Mouse (Mus musculus) kidney, embryonic 15.5 days (tissue): ENCODE data around the gene Fgf4. TPM values are rescaled to one million over a fixed set of nuclear protein-coding genes. Genes with fewer than 3 reads are reported as not detected.

ENCODE experiments used
- ATAC-seq: fragments of 200-750 bp; cut with Nextera tagmentation; replicated peaks from 2 replicates; pipeline ENCODE4 v1.8.0; 2017; ENCODE audit warnings: moderate TSS enrichment; ENCODE audit not compliant: low FRiP score
- H3K27ac ChIP-seq: fragments of 300-500 bp; sonication (generic); 2 replicates; pipeline ENCODE4 v1.5.1; 2015; ENCODE audit warnings: mild to moderate bottlenecking, inconsistent platforms
- H3K27me3 ChIP-seq: fragments of 300-500 bp; sonication (generic); 2 replicates; pipeline ENCODE4 v1.6.1; 2015; ENCODE audit warnings: inconsistent platforms
- H3K36me3 ChIP-seq: fragments of 300-500 bp; sonication (generic); 2 replicates; pipeline ENCODE4 v1.6.1; 2015; ENCODE audit warnings: inconsistent platforms
- H3K4me1 ChIP-seq: fragments of 300-500 bp; sonication (generic); 2 replicates; pipeline ENCODE4 v1.6.1; 2015; ENCODE audit warnings: inconsistent platforms
- H3K4me2 ChIP-seq: fragments of 300-500 bp; sonication (generic); 2 replicates; pipeline ENCODE4 v1.6.1; 2015; ENCODE audit warnings: moderate library complexity, mild to moderate bottlenecking, inconsistent platforms
- H3K4me3 ChIP-seq: fragments of 300-500 bp; sonication (generic); replicated peaks from 2 replicates; pipeline ENCODE4 v1.5.1; 2015; ENCODE audit warnings: mild to moderate bottlenecking, inconsistent platforms
- H3K9ac ChIP-seq: fragments of 300-500 bp; sonication (generic); 2 replicates; pipeline ENCODE4 v1.6.1; 2015; ENCODE audit warnings: mild to moderate bottlenecking, inconsistent platforms
- H3K9me3 ChIP-seq: fragments of 300-500 bp; sonication (generic); replicated peaks from 2 replicates; pipeline ENCODE4 v1.6.1; 2016; ENCODE audit warnings: inconsistent platforms
- WGBS: fragments of 180-500 bp; shearing (Covaris S2); methylation state at CpG from one replicate; pipeline ENCODE4 v1.1.7; 2015; ENCODE audit warnings: mixed read lengths; 5-methylcytosine and 5-hydroxymethylcytosine counted together
- polyA plus RNA-seq: library from polyadenylated mRNA; unstranded; fragments of >200 nt; fragmentation: Nextera tagmentation; extraction: Ambion mirVana; gene quantifications from 2 replicates; pipeline ENCODE4 v1.2.1, GENCODE M21; 2015

The Fgf4 gene
- polyA plus RNA-seq, 1 experiment from 2014 or later = not detected

DNA sequence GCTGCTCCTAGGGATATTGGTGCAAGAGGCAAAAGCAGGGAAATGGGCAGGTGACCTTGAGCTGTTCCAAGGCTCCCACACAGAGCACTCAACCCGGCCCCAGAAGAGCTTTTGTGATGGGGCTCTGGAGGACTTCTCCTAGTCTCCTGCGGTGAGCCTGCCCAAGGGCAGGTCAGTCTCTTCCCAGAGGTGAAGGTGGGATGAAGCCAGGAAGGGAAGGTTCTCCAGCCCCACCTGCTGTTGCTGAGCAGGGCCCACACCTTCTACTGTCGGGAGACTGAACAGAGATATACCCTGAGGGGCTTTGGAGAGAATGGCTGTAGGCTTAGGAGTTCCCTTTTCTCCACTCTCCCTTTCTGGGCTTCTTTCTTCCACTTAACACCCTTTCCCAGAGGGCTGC, 4.2 kb downstream of the Fgf4 start:
- Histone ChIP-seq H3K27me3 (peaks cover 18% of the 10 kb centered on the region; the same call in 1 of the 2 replicates), H3K9ac (no peak overlapping the region), H3K27ac (no peak overlapping the region), H3K4me2 (no peak overlapping the region), H3K36me3 (no peaks in the 10 kb centered on the region), H3K4me3 (no peak overlapping the region), H3K9me3 (no peaks in the 10 kb centered on the region), H3K4me1 (no peaks in the 10 kb centered on the region)
- no peak for ATAC-seq
- WGBS = 50% methylated on average over 3 of the region's 3 CpGs

DNA sequence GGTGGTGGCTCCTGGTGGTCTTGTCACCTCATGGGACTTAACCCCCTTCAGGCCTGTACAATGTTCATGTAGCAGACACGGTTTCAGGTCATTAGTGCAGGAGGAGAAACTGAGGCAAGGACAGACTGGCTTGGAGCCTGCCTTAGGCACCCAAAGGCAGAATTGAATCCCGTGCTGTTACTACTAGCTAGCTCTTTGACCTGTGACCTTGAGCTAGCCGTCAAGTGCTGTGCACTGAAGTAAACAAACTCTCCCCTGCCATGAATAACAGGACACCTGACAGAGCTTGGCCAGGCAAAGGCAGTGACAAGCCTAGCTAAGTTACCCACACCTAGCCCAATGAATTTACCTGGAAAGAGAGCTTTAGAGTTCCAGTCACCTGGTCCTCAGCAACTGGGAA, 7.8 kb downstream of the Fgf4 start:
- Histone ChIP-seq H3K4me1 (no peaks in the 10 kb centered on the region), H3K27me3 (peaks cover 32% of the 10 kb centered on the region), H3K9me3 (no peaks in the 10 kb centered on the region), H3K9ac (no peak overlapping the region), H3K4me2 (no peak overlapping the region), H3K27ac (no peak overlapping the region), H3K36me3 (no peaks in the 10 kb centered on the region), H3K4me3 (no peak overlapping the region)
- WGBS = 30% methylated on average over 3 of the region's 3 CpGs
- no peak for ATAC-seq

DNA sequence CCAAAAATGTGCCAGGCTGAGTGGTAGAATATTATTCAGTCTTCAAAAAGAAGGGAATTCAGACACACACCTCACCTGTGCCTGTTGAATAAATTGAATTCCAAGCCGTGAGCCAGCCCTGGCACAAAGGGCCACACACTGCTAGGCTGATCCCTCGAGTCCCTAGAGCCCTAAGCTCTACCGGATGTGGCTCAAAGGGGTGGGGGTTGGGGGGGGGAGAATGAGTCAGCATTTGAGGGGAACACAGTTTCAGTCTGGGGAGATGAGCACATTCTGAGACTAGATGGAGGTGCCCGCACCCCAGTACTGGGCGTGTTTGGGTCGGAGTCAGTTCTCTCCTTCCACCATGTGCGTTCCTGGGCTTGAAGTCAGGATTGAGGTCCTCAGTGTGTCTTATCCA, 10.0 kb downstream of the Fgf4 start:
- peaks cover 14% of the 10 kb centered on the region for H3K4me1 ChIP-seq
- 90% methylated on average over 7 of the region's 7 CpGs for WGBS
- H3K4me3 ChIP-seq = no peak overlapping the region
- H3K4me2 ChIP-seq = no peak overlapping the region
- H3K9me3 ChIP-seq = no peaks in the 10 kb centered on the region
- ATAC-seq = no peak
- H3K9ac ChIP-seq = no peak overlapping the region
- peaks cover 52% of the 10 kb centered on the region for H3K27me3 ChIP-seq
- no peak overlapping the region for H3K27ac ChIP-seq
- no peaks in the 10 kb centered on the region for H3K36me3 ChIP-seq

- ATAC-seq = no peak
- Histone ChIP-seq H3K4me2 (no peak overlapping the region), H3K36me3 (no peaks in the 10 kb centered on the region), H3K9ac (no peak overlapping the region), H3K27me3 (peaks cover 59% of the 10 kb centered on the region), H3K27ac (no peak overlapping the region), H3K4me3 (no peak overlapping the region), H3K9me3 (no peaks in the 10 kb centered on the region), H3K4me1 (peaks cover 19% of the 10 kb centered on the region)
- 83% methylated on average over 3 of the region's 3 CpGs for whole genome bisulfite sequencing
These were observed 10.7 kb downstream of the Fgf4 start for GRCm38 (mm10) chr7:144857826-144858342.

- H3K27ac ChIP-seq = no peak overlapping the region
- ATAC-seq = no peak
- H3K4me3 ChIP-seq = no peak overlapping the region
- no peak overlapping the region for H3K9ac ChIP-seq
- peaks cover 26% of the 10 kb centered on the region for H3K4me1 ChIP-seq
- no peak overlapping the region for H3K4me2 ChIP-seq
- H3K36me3 ChIP-seq = no peaks in the 10 kb centered on the region
- H3K27me3 ChIP-seq = peaks cover 67% of the 10 kb centered on the region
- H3K9me3 ChIP-seq = no peaks in the 10 kb centered on the region
- WGBS = 80% methylated on average over 1 of the region's 1 CpGs
These were observed 11.5 kb downstream of the Fgf4 start for GRCm38 (mm10) chr7:144858702-144859101.

GRCm38 (mm10) chr7:144861056-144861768, 14.0 kb downstream of the Fgf4 start:
- H3K9ac ChIP-seq = no peak overlapping the region
- 1% methylated on average over 70 of the region's 72 CpGs for WGBS

GRCm38 (mm10) chr7:144861769-144862070, 14.6 kb downstream of the Fgf4 start:
- H3K27ac ChIP-seq = no peak overlapping the region
- H3K9me3 ChIP-seq = no peaks in the 10 kb centered on the region
- H3K4me1 ChIP-seq = peaks cover 27% of the 10 kb centered on the region
- no peaks in the 10 kb centered on the region for H3K36me3 ChIP-seq
- peak overlapping the region; percentile 34 for H3K4me3 ChIP-seq
- H3K9ac ChIP-seq = no peak overlapping the region
- H3K27me3 ChIP-seq = peaks cover 87% of the 10 kb centered on the region
- H3K4me2 ChIP-seq = peak overlapping the region; percentile 56
- ATAC-seq = no peak
- under 1% methylated on average over 28 of the region's 28 CpGs for WGBS

More at GRCm38 (mm10) chr7:144861056-144861768, 14.0 kb downstream of the Fgf4 start:
- Histone ChIP-seq H3K27me3 (peaks cover 85% of the 10 kb centered on the region), H3K4me1 (peaks cover 27% of the 10 kb centered on the region), H3K4me2 (peak overlapping the region; percentile 56), H3K27ac (no peak overlapping the region), H3K9me3 (no peaks in the 10 kb centered on the region), H3K36me3 (no peaks in the 10 kb centered on the region), H3K4me3 (peak overlapping the region; percentile 34)
- ATAC-seq = no peak

DNA sequence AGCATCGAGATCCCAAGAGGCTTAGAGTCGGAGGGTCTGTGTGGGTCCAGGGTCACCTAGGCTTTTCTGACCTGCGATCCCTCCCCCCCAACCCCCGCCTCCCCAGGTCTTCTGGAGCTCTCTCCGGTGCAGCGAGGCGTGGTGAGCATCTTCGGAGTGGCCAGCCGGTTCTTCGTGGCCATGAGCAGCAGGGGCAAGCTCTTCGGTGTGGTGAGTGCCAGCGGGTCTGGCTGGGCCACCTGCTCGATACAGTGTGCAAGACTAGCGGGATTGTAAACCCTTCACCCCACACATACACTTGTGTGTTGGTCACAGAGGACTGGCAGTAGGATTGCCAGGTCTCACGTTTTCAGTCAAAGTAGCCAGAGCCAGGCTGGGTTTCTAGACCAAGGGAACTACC, 15.0 kb downstream of the Fgf4 start:
- Histone ChIP-seq H3K36me3 (no peaks in the 10 kb centered on the region), H3K9me3 (no peaks in the 10 kb centered on the region), H3K4me1 (peaks cover 27% of the 10 kb centered on the region), H3K27me3 (peaks cover 90% of the 10 kb centered on the region), H3K9ac (no peak overlapping the region), H3K27ac (no peak overlapping the region), H3K4me2 (peak overlapping the region; percentile 56), H3K4me3 (peak overlapping the region; percentile 34)
- no peak for ATAC-seq
- under 1% methylated on average over 15 of the region's 15 CpGs for WGBS

GRCm38 (mm10) chr7:144862712-144863111, 15.5 kb downstream of the Fgf4 start:
- no peak for ATAC-seq
- H3K9me3 ChIP-seq = no peaks in the 10 kb centered on the region
- H3K4me2 ChIP-seq = no peak overlapping the region
- H3K9ac ChIP-seq = no peak overlapping the region
- no peak overlapping the region for H3K4me3 ChIP-seq
- no peaks in the 10 kb centered on the region for H3K36me3 ChIP-seq
- peaks cover 95% of the 10 kb centered on the region for H3K27me3 ChIP-seq
- WGBS = 3% methylated on average over 18 of the region's 18 CpGs
- H3K4me1 ChIP-seq = peaks cover 27% of the 10 kb centered on the region
- no peak overlapping the region for H3K27ac ChIP-seq

- no peaks in the 10 kb centered on the region for H3K9me3 ChIP-seq
- H3K4me2 ChIP-seq = no peak overlapping the region
- peaks cover 27% of the 10 kb centered on the region for H3K4me1 ChIP-seq
- H3K27ac ChIP-seq = no peak overlapping the region
- WGBS = 2% methylated on average over 11 of the region's 11 CpGs
- no peaks in the 10 kb centered on the region for H3K36me3 ChIP-seq
- no peak overlapping the region for H3K9ac ChIP-seq
- ATAC-seq = no peak
- H3K4me3 ChIP-seq = no peak overlapping the region
- H3K27me3 ChIP-seq = peaks cover 93% of the 10 kb centered on the region
These were observed 16.0 kb downstream of the Fgf4 start for GRCm38 (mm10) chr7:144863196-144863595.

DNA sequence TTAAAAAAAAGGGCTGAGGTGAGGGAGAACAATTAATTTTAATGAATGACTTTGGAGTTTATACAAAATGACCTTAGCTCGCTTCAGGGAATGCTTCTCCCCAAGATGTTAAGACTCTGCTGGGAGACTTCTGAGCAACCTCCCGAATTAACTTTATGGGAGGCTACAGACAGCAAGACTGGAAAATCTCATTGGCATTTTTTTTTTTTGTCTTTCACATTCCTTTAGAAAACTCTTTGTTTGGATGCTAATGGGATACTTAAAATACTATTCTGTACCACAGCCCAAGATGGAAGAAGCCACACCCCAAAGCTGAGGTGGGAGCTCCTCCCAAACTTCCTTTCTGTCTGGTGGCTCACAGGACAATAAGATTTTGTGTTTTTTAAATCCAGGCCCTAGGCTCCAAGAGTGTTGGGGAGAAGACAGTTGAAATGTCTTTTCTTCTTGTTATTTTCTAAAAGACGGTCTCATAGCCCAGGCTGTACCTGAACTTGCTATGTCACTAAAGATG, 17.0 kb downstream of the Fgf4 start:
- Histone ChIP-seq H3K4me1 (peaks cover 27% of the 10 kb centered on the region), H3K9ac (no peak overlapping the region), H3K9me3 (no peaks in the 10 kb centered on the region), H3K27me3 (peaks cover 85% of the 10 kb centered on the region), H3K36me3 (no peaks in the 10 kb centered on the region), H3K27ac (no peak overlapping the region), H3K4me3 (no peak overlapping the region), H3K4me2 (no peak overlapping the region)
- WGBS = 45% methylated on average over 3 of the region's 3 CpGs
- ATAC-seq = no peak

- Histone ChIP-seq H3K4me1 (peaks cover 13% of the 10 kb centered on the region), H3K27me3 (peaks cover 55% of the 10 kb centered on the region), H3K36me3 (no peaks in the 10 kb centered on the region), H3K4me3 (no peak overlapping the region), H3K4me2 (no peak overlapping the region), H3K9me3 (no peaks in the 10 kb centered on the region), H3K27ac (no peak overlapping the region), H3K9ac (no peak overlapping the region)
- 76% methylated on average over 4 of the region's 4 CpGs for WGBS
- no peak for ATAC-seq
These were observed 20.0 kb downstream of the Fgf4 start for GRCm38 (mm10) chr7:144867161-144867560.

GRCm38 (mm10) chr7:144867602-144868001, 20.4 kb downstream of the Fgf4 start:
- Histone ChIP-seq H3K4me2 (no peak overlapping the region), H3K9me3 (no peaks in the 10 kb centered on the region), H3K9ac (no peak overlapping the region), H3K36me3 (no peaks in the 10 kb centered on the region), H3K27ac (no peak overlapping the region), H3K27me3 (peaks cover 51% of the 10 kb centered on the region), H3K4me3 (no peak overlapping the region), H3K4me1 (peaks cover 13% of the 10 kb centered on the region)
- WGBS = 81% methylated on average over 8 of the region's 8 CpGs
- no peak for ATAC-seq
